Mouse (Mus musculus) C2C12 (cell line): ENCODE results near the gene Chst11. TPM values are rescaled to one million over a fixed set of nuclear protein-coding genes. Genes with fewer than 3 reads are reported as not detected.

ENCODE experiments used
- H3K27me3 ChIP-seq: one replicate; pipeline ENCODE4 v1.6.1; 2011; ENCODE audit not compliant: control insufficient read depth, insufficient read depth, insufficient read length
- H3K36me3 ChIP-seq: one replicate; pipeline ENCODE4 v1.6.1; 2011; ENCODE audit not compliant: control insufficient read depth, insufficient read depth
- H3K4me3 ChIP-seq: one replicate; pipeline ENCODE4 v1.5.1; 2011; ENCODE audit warnings: mild to moderate bottlenecking, control low read depth; ENCODE audit not compliant: poor library complexity, insufficient read depth, severe bottlenecking
- H3K79me2 ChIP-seq: one replicate; pipeline ENCODE4 v1.6.1; 2011; ENCODE audit not compliant: control insufficient read depth, insufficient read depth
- H3K79me3 ChIP-seq: one replicate; pipeline ENCODE4 v1.6.1; 2011; ENCODE audit warnings: low read depth, control low read depth
- H3ac ChIP-seq: one replicate; pipeline ENCODE3; 2011; ENCODE audit warnings: low read depth; ENCODE audit not compliant: control insufficient read depth, insufficient read length
- CEBPB ChIP-seq: IDR thresholded peaks from one replicate; pipeline ENCODE4 v1.6.1; 2011; ENCODE audit warnings: low read depth, mild to moderate bottlenecking, control low read depth, moderate library complexity
- CTCF ChIP-seq: IDR thresholded peaks from one replicate; pipeline ENCODE4 v1.5.1; 2011; ENCODE audit not compliant: control insufficient read depth, insufficient read depth, insufficient read length
- FOSL1 ChIP-seq: IDR thresholded peaks from one replicate; pipeline ENCODE4 v1.8.0; 2011; ENCODE audit warnings: mild to moderate bottlenecking, low read length; ENCODE audit not compliant: poor library complexity, insufficient read depth, severe bottlenecking
- MAX ChIP-seq: IDR thresholded peaks from one replicate; pipeline ENCODE4 v1.6.1; 2011; ENCODE audit warnings: mild to moderate bottlenecking, control low read depth
- MYOD1 ChIP-seq: IDR thresholded peaks from one replicate; pipeline ENCODE4 v1.6.1; 2011; ENCODE audit warnings: low read depth; ENCODE audit not compliant: control insufficient read depth, insufficient read length
- MYOG ChIP-seq: IDR thresholded peaks from one replicate; pipeline ENCODE4 v1.6.1; 2011; ENCODE audit not compliant: control insufficient read depth, insufficient read length; ENCODE audit errors: extremely low read depth
- USF1 ChIP-seq: IDR thresholded peaks from one replicate; pipeline ENCODE4 v1.6.1; 2011; ENCODE audit warnings: low read depth, mild to moderate bottlenecking, control low read depth, moderate library complexity
- polyA plus RNA-seq: library from polyadenylated mRNA; unstranded; fragments of >200 nt; fragmentation: generic; extraction: Trizol; gene quantifications from one replicate; pipeline ENCODE4 v1.2.1, GENCODE M21; 2012; ENCODE audit warnings: missing spikeins

Gene Chst11
- polyA plus RNA-seq, 1 experiment, result 15.9 TPM

- H3ac ChIP-seq, result no peak overlapping the region
- H3K79me2 ChIP-seq, result peaks cover 25% of the 10 kb centered on the region
- no peaks in the 10 kb centered on the region for H3K27me3 ChIP-seq
- H3K79me3 ChIP-seq, result peaks cover 3% of the 10 kb centered on the region
- no peak overlapping the region for H3K4me3 ChIP-seq
- no peak for TF ChIP-seq FOSL1
- TF ChIP-seq MYOD1, result peak; percentile 77
- no peaks in the 10 kb centered on the region for H3K36me3 ChIP-seq
Observed at GRCm38 (mm10) chr10:83036340-83037045, 51.2 kb downstream of the Chst11 start.

GRCm38 (mm10) chr10:83038166-83038565 lies 52.9 kb downstream of the Chst11 start:
- no peak overlapping the region for H3ac ChIP-seq
- no peak overlapping the region for H3K4me3 ChIP-seq
- H3K36me3 ChIP-seq, result no peaks in the 10 kb centered on the region
- no peaks in the 10 kb centered on the region for H3K27me3 ChIP-seq
- peaks cover 21% of the 10 kb centered on the region for H3K79me2 ChIP-seq
- no peaks in the 10 kb centered on the region for H3K79me3 ChIP-seq
- TF ChIP-seq FOSL1, result no peak
- TF ChIP-seq CEBPB, result peak; percentile 95

GRCm38 (mm10) chr10:83039414-83039813 lies 54.1 kb downstream of the Chst11 start:
- no peak for TF ChIP-seq USF1
- TF ChIP-seq MAX, result no peak
- TF ChIP-seq CTCF, result no peak
- no peak for TF ChIP-seq MYOD1
- no peak for TF ChIP-seq CEBPB
- no peak for TF ChIP-seq MYOG
- no peak for TF ChIP-seq FOSL1

GRCm38 (mm10) chr10:83041875-83042274 lies 56.6 kb downstream of the Chst11 start:
- no peak for TF ChIP-seq MYOD1
- no peak for TF ChIP-seq CTCF
- no peak for TF ChIP-seq MYOG
- TF ChIP-seq CEBPB, result no peak
- TF ChIP-seq MAX, result no peak
- TF ChIP-seq USF1, result no peak
- TF ChIP-seq FOSL1, result no peak
- Histone ChIP-seq H3K36me3 (no peaks in the 10 kb centered on the region), H3K4me3 (no peak overlapping the region), H3K27me3 (no peaks in the 10 kb centered on the region), H3ac (no peak overlapping the region), H3K79me2 (peaks cover 22% of the 10 kb centered on the region), H3K79me3 (no peaks in the 10 kb centered on the region)

More at GRCm38 (mm10) chr10:83039414-83039813, 54.1 kb downstream of the Chst11 start:
- peaks cover 24% of the 10 kb centered on the region for H3K79me2 ChIP-seq
- no peaks in the 10 kb centered on the region for H3K79me3 ChIP-seq
- no peaks in the 10 kb centered on the region for H3K36me3 ChIP-seq
- H3ac ChIP-seq, result no peak overlapping the region
- no peak overlapping the region for H3K4me3 ChIP-seq
- no peaks in the 10 kb centered on the region for H3K27me3 ChIP-seq

- H3K36me3 ChIP-seq, result no peaks in the 10 kb centered on the region
- H3K79me2 ChIP-seq, result peaks cover 16% of the 10 kb centered on the region
- no peaks in the 10 kb centered on the region for H3K79me3 ChIP-seq
- H3ac ChIP-seq, result no peak overlapping the region
- no peaks in the 10 kb centered on the region for H3K27me3 ChIP-seq
- no peak overlapping the region for H3K4me3 ChIP-seq
- no peak for TF ChIP-seq USF1
- no peak for TF ChIP-seq MYOD1
- TF ChIP-seq MAX, result no peak
- no peak for TF ChIP-seq CTCF
- no peak for TF ChIP-seq MYOG
- TF ChIP-seq FOSL1, result no peak
- no peak for TF ChIP-seq CEBPB
Observed at GRCm38 (mm10) chr10:83042613-83043477, 57.5 kb downstream of the Chst11 start.

GRCm38 (mm10) chr10:83043478-83044259 lies 58.4 kb downstream of the Chst11 start:
- Histone ChIP-seq H3K79me3 (no peaks in the 10 kb centered on the region), H3ac (no peak overlapping the region), H3K36me3 (no peaks in the 10 kb centered on the region), H3K4me3 (no peak overlapping the region), H3K79me2 (peaks cover 16% of the 10 kb centered on the region), H3K27me3 (no peaks in the 10 kb centered on the region)
- TF ChIP-seq MYOG, result no peak
- TF ChIP-seq FOSL1, result no peak
- TF ChIP-seq USF1, result no peak
- no peak for TF ChIP-seq MAX
- TF ChIP-seq CEBPB, result no peak
- TF ChIP-seq MYOD1, result no peak
- no peak for TF ChIP-seq CTCF
